Mouse (Mus musculus) forebrain, embryonic 10.5 days (tissue): Measurements from ENCODE around the gene Mnd1. TPM values are rescaled to one million over a fixed set of nuclear protein-coding genes. Genes with fewer than 3 reads are reported as not detected.

Source experiments
- DNase-seq: peaks from one replicate; pipeline ENCODE4 v3.0.0-alpha.2; 2017; ENCODE audit warnings: low spot score; ENCODE audit errors: extremely low spot score
- H3K27ac ChIP-seq: fragments of 300-500 bp; sonication (generic); 2 replicates; pipeline ENCODE4 v1.5.1; 2016; ENCODE audit warnings: mild to moderate bottlenecking
- H3K27me3 ChIP-seq: fragments of 300-500 bp; sonication (generic); 2 replicates; pipeline ENCODE4 v1.6.1; 2016; ENCODE audit warnings: mild to moderate bottlenecking; ENCODE audit not compliant: poor library complexity, severe bottlenecking
- H3K36me3 ChIP-seq: fragments of 300-500 bp; sonication (generic); replicated peaks from 2 replicates; pipeline ENCODE4 v1.6.1; 2016; ENCODE audit warnings: mild to moderate bottlenecking, moderate library complexity
- H3K4me1 ChIP-seq: fragments of 300-500 bp; sonication (generic); 2 replicates; pipeline ENCODE4 v1.6.1; 2016
- H3K4me3 ChIP-seq: fragments of 300-500 bp; sonication (generic); 2 replicates; pipeline ENCODE4 v1.5.1; 2016; ENCODE audit warnings: mild to moderate bottlenecking, moderate library complexity
- H3K9me3 ChIP-seq: fragments of 300-500 bp; sonication (generic); 2 replicates; pipeline ENCODE4 v1.6.1; 2016; ENCODE audit warnings: mild to moderate bottlenecking, moderate library complexity
- WGBS: fragments of 180-500 bp; shearing (Covaris S2); methylation state at CpG from one replicate; pipeline ENCODE4 v1.1.7; 2016; 5-methylcytosine and 5-hydroxymethylcytosine counted together
- polyA plus RNA-seq: library from polyadenylated mRNA; unstranded; fragments of >200 nt; fragmentation: Nextera tagmentation; extraction: Ambion mirVana; gene quantifications from 2 replicates; pipeline ENCODE4 v1.2.1, GENCODE M21; 2016

Gene Mnd1
- polyA plus RNA-seq, 1 experiment from 2014 or later: 14.7 TPM

- Histone ChIP-seq H3K9me3 (no peaks in the 10 kb centered on the region), H3K36me3 (no peaks in the 10 kb centered on the region), H3K4me1 (peaks cover 8% of the 10 kb centered on the region; the same call in 1 of the 2 replicates), H3K27me3 (no peaks in the 10 kb centered on the region), H3K27ac (no peak overlapping the region), H3K4me3 (no peak overlapping the region)
- no peak for DNase-seq
- WGBS: 83% methylated on average over 3 of the region's 3 CpGs
These were observed 32.1 kb downstream of the Mnd1 start for GRCm38 (mm10) chr3:84123461-84123860.

DNA sequence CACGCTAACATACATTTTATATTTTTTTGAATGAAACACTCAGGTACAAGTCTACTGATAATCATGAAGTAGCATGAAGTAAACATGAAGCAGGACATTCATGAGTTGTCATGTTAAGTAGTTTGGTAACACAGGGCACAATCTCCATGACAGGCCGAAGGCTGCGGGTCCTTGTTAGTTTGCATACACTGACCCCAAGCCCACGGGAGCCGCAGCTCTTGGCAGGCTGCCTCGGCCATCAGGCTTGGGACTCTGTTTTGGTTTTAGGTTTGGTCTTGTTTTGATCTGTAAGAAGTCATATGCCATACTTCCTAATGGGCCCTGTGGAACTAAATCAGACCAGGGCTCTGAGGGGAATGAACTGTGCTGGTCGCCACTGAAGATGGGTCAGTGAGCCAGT lies 36.9 kb downstream of the Mnd1 start:
- WGBS: 89% methylated on average over 7 of the region's 7 CpGs
- H3K27me3 ChIP-seq: no peaks in the 10 kb centered on the region
- H3K4me3 ChIP-seq: no peak overlapping the region
- H3K36me3 ChIP-seq: no peaks in the 10 kb centered on the region
- no peak overlapping the region for H3K27ac ChIP-seq
- H3K9me3 ChIP-seq: no peaks in the 10 kb centered on the region
- no peak for DNase-seq
- no peaks in the 10 kb centered on the region for H3K4me1 ChIP-seq

DNA sequence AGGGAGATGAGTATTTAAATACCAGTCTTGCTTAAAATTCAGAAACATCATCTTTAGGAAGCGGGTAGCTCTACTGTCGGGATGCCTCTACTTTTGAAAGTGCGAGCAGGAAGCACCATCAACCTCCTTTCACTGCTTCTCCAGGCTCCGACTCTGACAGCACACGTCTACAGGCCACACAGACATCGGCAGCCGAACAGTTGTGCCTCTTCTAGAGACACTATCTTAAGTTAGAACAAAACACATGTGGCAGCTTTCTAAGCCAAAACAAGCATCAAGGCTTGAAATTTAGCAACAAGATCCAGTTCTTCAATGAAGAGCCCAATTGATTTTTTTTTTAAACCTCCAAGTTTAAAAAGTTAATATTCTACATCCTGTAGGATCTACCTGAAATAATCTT lies 37.4 kb downstream of the Mnd1 start:
- DNase-seq: no peak
- Histone ChIP-seq H3K27ac (no peak overlapping the region), H3K4me3 (no peak overlapping the region), H3K9me3 (no peaks in the 10 kb centered on the region), H3K36me3 (no peaks in the 10 kb centered on the region), H3K27me3 (no peaks in the 10 kb centered on the region), H3K4me1 (no peaks in the 10 kb centered on the region)
- 88% methylated on average over 7 of the region's 7 CpGs for WGBS

GRCm38 (mm10) chr3:84108614-84109013 lies 47.0 kb downstream of the Mnd1 start:
- 89% methylated on average over 2 of the region's 2 CpGs for WGBS
- DNase-seq: no peak
- H3K4me1 ChIP-seq: no peaks in the 10 kb centered on the region
- no peak overlapping the region for H3K27ac ChIP-seq
- H3K9me3 ChIP-seq: no peaks in the 10 kb centered on the region
- no peaks in the 10 kb centered on the region for H3K36me3 ChIP-seq
- no peak overlapping the region for H3K4me3 ChIP-seq
- H3K27me3 ChIP-seq: no peaks in the 10 kb centered on the region

DNA sequence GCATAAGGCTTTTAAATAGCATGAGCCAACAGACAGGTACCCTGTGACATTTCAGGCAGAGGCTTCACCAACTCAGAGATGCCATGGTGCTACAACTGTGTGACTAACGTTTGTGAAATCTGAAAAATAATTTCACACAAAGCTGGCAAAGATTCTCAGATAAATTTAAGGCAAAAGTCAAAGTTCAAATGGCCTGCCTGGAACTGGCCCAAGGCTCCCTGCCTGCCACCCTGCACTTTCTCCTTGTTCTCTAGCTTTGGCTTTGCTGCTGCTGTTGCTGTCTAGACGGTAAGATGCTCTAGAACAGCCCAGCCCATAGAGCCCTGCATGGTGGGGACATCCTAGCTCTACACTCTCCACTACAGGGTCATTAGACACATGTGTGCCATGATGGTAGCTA lies 49.5 kb downstream of the Mnd1 start:
- H3K27me3 ChIP-seq: no peaks in the 10 kb centered on the region
- no peaks in the 10 kb centered on the region for H3K9me3 ChIP-seq
- no peak overlapping the region for H3K4me3 ChIP-seq
- 91% methylated on average over 2 of the region's 2 CpGs for WGBS
- no peak overlapping the region for H3K27ac ChIP-seq
- H3K36me3 ChIP-seq: no peaks in the 10 kb centered on the region
- DNase-seq: no peak
- no peaks in the 10 kb centered on the region for H3K4me1 ChIP-seq

- Histone ChIP-seq H3K4me1 (no peaks in the 10 kb centered on the region), H3K36me3 (no peaks in the 10 kb centered on the region), H3K27me3 (no peaks in the 10 kb centered on the region), H3K27ac (no peak overlapping the region), H3K4me3 (no peak overlapping the region), H3K9me3 (no peaks in the 10 kb centered on the region)
- DNase-seq: no peak
- WGBS: 90% methylated on average over 2 of the region's 2 CpGs
These were observed 52.0 kb downstream of the Mnd1 start for GRCm38 (mm10) chr3:84103536-84103935.

DNA sequence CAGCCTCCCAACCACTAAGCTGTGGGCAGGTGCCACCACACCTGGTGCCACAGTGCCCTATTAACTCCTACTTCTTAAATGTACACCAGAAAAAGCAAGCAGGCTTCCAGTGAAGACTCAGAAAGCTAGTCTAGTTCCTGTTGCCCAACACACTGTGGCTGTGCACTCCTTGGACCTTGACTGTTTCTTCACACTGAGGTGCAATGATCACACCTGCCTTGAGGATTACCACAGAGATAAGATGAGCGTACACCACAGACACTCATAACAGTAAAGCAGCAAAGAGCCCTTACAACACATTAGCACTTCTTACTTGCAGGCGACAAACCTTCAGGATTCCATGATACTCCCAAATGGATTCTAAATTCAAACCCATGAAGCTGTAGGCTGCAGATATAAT lies 62.7 kb downstream of the Mnd1 start:
- Histone ChIP-seq H3K27ac (no peak overlapping the region), H3K4me3 (no peak overlapping the region), H3K27me3 (no peaks in the 10 kb centered on the region; the same call in 1 of the 2 replicates), H3K4me1 (peaks cover 5% of the 10 kb centered on the region; the same call in 1 of the 2 replicates), H3K9me3 (no peaks in the 10 kb centered on the region), H3K36me3 (no peaks in the 10 kb centered on the region)
- no peak for DNase-seq
- 96% methylated on average over 2 of the region's 2 CpGs for WGBS

GRCm38 (mm10) chr3:84090982-84091381 lies 64.6 kb downstream of the Mnd1 start:
- H3K27ac ChIP-seq: no peak overlapping the region
- no peaks in the 10 kb centered on the region; the same call in 1 of the 2 replicates for H3K27me3 ChIP-seq
- peaks cover 22% of the 10 kb centered on the region for H3K4me1 ChIP-seq
- 38% methylated on average over 2 of the region's 2 CpGs for WGBS
- no peak for DNase-seq
- H3K9me3 ChIP-seq: no peaks in the 10 kb centered on the region
- no peaks in the 10 kb centered on the region for H3K36me3 ChIP-seq
- H3K4me3 ChIP-seq: no peak overlapping the region

- Histone ChIP-seq H3K36me3 (no peaks in the 10 kb centered on the region), H3K4me1 (peaks cover 27% of the 10 kb centered on the region), H3K27me3 (no peaks in the 10 kb centered on the region; the same call in 1 of the 2 replicates), H3K27ac (peak overlapping the region; percentile 32), H3K4me3 (no peak overlapping the region), H3K9me3 (peaks cover 4% of the 10 kb centered on the region)
- WGBS: 23% methylated on average over 2 of the region's 2 CpGs
- DNase-seq: peak; percentile 46
These were observed 68.7 kb downstream of the Mnd1 start for GRCm38 (mm10) chr3:84086921-84087320.

DNA sequence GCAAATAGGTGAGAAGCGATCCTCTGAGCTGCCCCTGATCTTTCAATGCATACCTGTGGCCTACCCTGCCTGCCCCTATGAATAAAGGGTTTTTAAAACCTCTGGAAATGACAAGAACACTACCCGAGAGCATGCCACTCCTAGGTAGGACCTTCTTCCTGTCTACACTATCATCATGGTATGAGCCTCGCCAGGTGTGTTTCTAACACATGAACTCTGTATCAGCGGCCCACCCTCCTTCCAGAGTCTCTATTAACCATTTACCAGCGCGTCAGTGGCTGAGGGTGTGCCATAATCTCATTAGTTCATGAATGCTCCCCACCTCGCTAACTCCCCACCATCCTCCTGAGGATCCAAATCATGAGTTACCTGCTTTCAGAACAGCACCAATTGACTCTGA lies 69.2 kb downstream of the Mnd1 start:
- H3K4me1 ChIP-seq: peaks cover 23% of the 10 kb centered on the region
- DNase-seq: no peak
- no peaks in the 10 kb centered on the region for H3K36me3 ChIP-seq
- peak overlapping the region; percentile 32; the same call in 1 of the 2 replicates for H3K27ac ChIP-seq
- H3K27me3 ChIP-seq: no peaks in the 10 kb centered on the region; the same call in 1 of the 2 replicates
- WGBS: 78% methylated on average over 7 of the region's 7 CpGs
- H3K4me3 ChIP-seq: no peak overlapping the region
- H3K9me3 ChIP-seq: peaks cover 5% of the 10 kb centered on the region

DNA sequence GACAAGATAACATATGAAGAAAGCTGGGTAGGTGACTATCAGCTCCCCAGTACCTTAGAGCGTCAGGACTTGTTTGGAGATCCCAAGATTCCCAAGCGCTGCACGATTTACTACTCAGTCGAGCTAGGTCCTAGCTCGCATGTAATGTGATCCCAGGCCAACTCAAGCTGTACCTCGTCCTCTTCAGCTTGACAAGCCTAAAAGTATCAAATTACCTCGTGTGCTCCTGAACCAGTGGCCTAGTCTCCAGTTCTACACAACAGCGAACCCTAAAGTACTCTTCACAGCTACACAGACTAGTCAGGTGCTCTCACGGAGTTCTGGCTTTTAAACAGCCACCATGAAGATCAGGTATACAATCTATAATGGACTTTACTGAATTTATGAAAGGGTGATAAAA lies 70.2 kb downstream of the Mnd1 start:
- Histone ChIP-seq H3K27me3 (no peaks in the 10 kb centered on the region; the same call in 1 of the 2 replicates), H3K4me3 (no peak overlapping the region), H3K36me3 (no peaks in the 10 kb centered on the region), H3K9me3 (peaks cover 5% of the 10 kb centered on the region), H3K4me1 (peaks cover 23% of the 10 kb centered on the region), H3K27ac (no peak overlapping the region)
- no peak for DNase-seq
- WGBS: 60% methylated on average over 9 of the region's 9 CpGs

- WGBS: 94% methylated on average over 4 of the region's 4 CpGs
- no peaks in the 10 kb centered on the region; the same call in 1 of the 2 replicates for H3K27me3 ChIP-seq
- no peak for DNase-seq
- no peak overlapping the region for H3K27ac ChIP-seq
- H3K4me3 ChIP-seq: no peak overlapping the region
- peaks cover 8% of the 10 kb centered on the region for H3K4me1 ChIP-seq
- H3K36me3 ChIP-seq: no peaks in the 10 kb centered on the region
- H3K9me3 ChIP-seq: peaks cover 5% of the 10 kb centered on the region
These were observed 74.3 kb downstream of the Mnd1 start for GRCm38 (mm10) chr3:84081208-84081722.

- DNase-seq: no peak
- 93% methylated on average over 7 of the region's 7 CpGs for WGBS
- Histone ChIP-seq H3K9me3 (peaks cover 5% of the 10 kb centered on the region), H3K36me3 (no peaks in the 10 kb centered on the region), H3K4me1 (no peaks in the 10 kb centered on the region), H3K27me3 (no peaks in the 10 kb centered on the region), H3K4me3 (no peak overlapping the region), H3K27ac (no peak overlapping the region)
These were observed 75.5 kb downstream of the Mnd1 start for GRCm38 (mm10) chr3:84080074-84080473.

- 93% methylated on average over 4 of the region's 4 CpGs for WGBS
- no peak overlapping the region for H3K27ac ChIP-seq
These were observed 78.1 kb downstream of the Mnd1 start for GRCm38 (mm10) chr3:84077505-84077904.

More at GRCm38 (mm10) chr3:84077505-84077904, 78.1 kb downstream of the Mnd1 start:
- no peaks in the 10 kb centered on the region for H3K27me3 ChIP-seq
- H3K4me3 ChIP-seq: no peak overlapping the region
- no peak for DNase-seq
- no peaks in the 10 kb centered on the region for H3K4me1 ChIP-seq
- peaks cover 5% of the 10 kb centered on the region for H3K9me3 ChIP-seq
- H3K36me3 ChIP-seq: no peaks in the 10 kb centered on the region
